22 mouse cellular contexts compared by ENCODE assay signal in the genomic region with DNA sequence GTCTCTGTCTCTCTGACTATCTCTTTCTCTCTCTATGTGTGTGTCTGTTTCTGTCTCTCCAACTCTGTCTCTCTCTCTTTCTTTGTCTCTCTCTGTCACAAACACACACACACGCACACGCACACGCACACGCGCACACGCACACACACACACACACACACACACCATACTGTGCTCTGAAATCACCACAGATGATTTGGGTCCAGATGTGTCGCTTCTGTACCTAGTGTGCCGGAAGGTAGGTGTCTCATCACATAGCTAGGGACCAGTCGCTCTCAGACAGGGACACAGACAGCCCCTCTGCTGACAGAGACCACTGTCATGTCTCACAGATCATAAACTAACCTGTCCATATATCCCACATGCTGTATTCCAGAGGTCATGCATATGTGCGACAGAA. TPM values are rescaled to one million over a fixed set of nuclear protein-coding genes. Genes with fewer than 3 reads are reported as not detected.
DNase-seq lines count a peak whose midpoint lies in the region; ATAC-seq and TF ChIP-seq lines count a peak whose summit lies in the region.
"Had no signal": no experiment of that assay in that cellular context is flagged by ENCODE, and none has a peak within 500 bp of the region (broad histone marks: within the 10 kb centered on the region; RNA-seq: fewer than 3 reads in every experiment).

No protein-coding gene starts in this region.

- H3K4me1 ChIP-seq in liver, adult 2 months (ENCODE audit: control insufficient read depth, insufficient read depth, low read length) = no peaks in the 10 kb centered on the region
- H3K4me1 ChIP-seq in G1E (ENCODE audit: insufficient read depth, low read depth, low read length) = peaks cover 81% of the 10 kb centered on the region
- H3K4me1 ChIP-seq in bone marrow macrophage, adult 2 months (ENCODE audit: control insufficient read depth, insufficient read depth, low read length) = peaks cover 60% of the 10 kb centered on the region
- H3K4me1 ChIP-seq in liver, embryonic 16.5 days (ENCODE audit: control insufficient read depth, low read depth, low read length) = no peaks in the 10 kb centered on the region
- H3K4me1 ChIP-seq: intestine, embryonic 15.5 days; neural tube, embryonic 15.5 days had no signal

- peak overlapping the region; percentile 21; the same call in 1 of the 2 replicates for H3K4me3 ChIP-seq in liver, adult 2 months (ENCODE audit: insufficient read depth, low read depth, low read length)
- H3K4me3 ChIP-seq in G1E (ENCODE audit: low read depth, low read length) = peak overlapping the region; percentile 73
- H3K4me3 ChIP-seq in bone marrow macrophage, adult 2 months (ENCODE audit: insufficient read depth, low read length) = peak overlapping the region; percentile 72
- peak overlapping the region; percentile 48 for H3K4me3 ChIP-seq in liver, embryonic 16.5 days (ENCODE audit: low read depth, low read length)
- H3K4me3 ChIP-seq: forebrain, embryonic 13.5 days; intestine, embryonic 15.5 days; midbrain, embryonic 12.5 days; neural tube, embryonic 15.5 days had no signal

- intact Hi-C loops in gastrocnemius, postnatal 36 days (cut with DNase I) = no loop called here

- H3K79me2 ChIP-seq in liver, adult 2 months (ENCODE audit: control insufficient read depth, insufficient read depth, low read length) = no peaks in the 10 kb centered on the region

- H3K4me2 ChIP-seq in liver, embryonic 16.5 days (ENCODE audit: low read depth, low read length) = peak overlapping the region; percentile 17; the same call in 1 of the 2 replicates
- H3K4me2 ChIP-seq: forebrain, embryonic 13.5 days; hindbrain, embryonic 14.5 days; intestine, embryonic 15.5 days; midbrain, embryonic 12.5 days; neural tube, embryonic 15.5 days had no signal

- H3K9me3 ChIP-seq in G1E (replicated peaks) = no peaks in the 10 kb centered on the region
- H3K9me3 ChIP-seq in liver, embryonic 16.5 days (replicated peaks; ENCODE audit: control insufficient read depth, low read length) = no peaks in the 10 kb centered on the region
- H3K9me3 ChIP-seq: forebrain, embryonic 13.5 days; intestine, embryonic 15.5 days; midbrain, embryonic 12.5 days; neural tube, embryonic 15.5 days had no signal

- no peak for DNase-seq in liver, adult 2 months (ENCODE audit: extremely low read depth, low read depth, low spot score)
- DNase-seq in liver (no peak), G1E (ENCODE audit: low spot score) (no peak)
- no peak for DNase-seq in adrenal gland, adult 18-20 months (ENCODE audit: low spot score in 2 of 2)
- no peak for DNase-seq in gastrocnemius, postnatal 36 days
- DNase-seq: B cell, adult 2 months; cerebellum, adult 9-10 months; heart, postnatal 36 days; kidney, adult 8-10 months; kidney, postnatal 25 days; lung, adult 18-20 months; lung, postnatal 4 days; right cerebral cortex, adult 18-20 months; right cerebral cortex, postnatal 4 days had no signal

- WGBS in liver, adult 2 months = 84% methylated on average over 10 of the region's 10 CpGs
- WGBS in liver, embryonic 16.5 days (ENCODE audit: insufficient replicate concordance) = 73% methylated on average over 10 of the region's 10 CpGs

- TF ChIP-seq CTCF in liver, adult 2 months (IDR thresholded peaks at IDR 0.05; ENCODE audit: low read depth, low read length) = no peak
- no peak for TF ChIP-seq CTCF in G1E (IDR thresholded peaks at IDR 0.05; ENCODE audit: low read depth, low read length)
- TF ChIP-seq CTCF in bone marrow macrophage, adult 2 months (IDR thresholded peaks at IDR 0.05; ENCODE audit: low read depth, low read length) = no peak

- no peak overlapping the region for H3K27ac ChIP-seq in liver, adult 2 months (replicated peaks; ENCODE audit: insufficient read depth, low read depth, low read length)
- H3K27ac ChIP-seq in bone marrow macrophage, adult 2 months (ENCODE audit: insufficient read depth, low read depth, low read length) = peak overlapping the region; percentile 87
- no peak overlapping the region for H3K27ac ChIP-seq in liver, embryonic 16.5 days (ENCODE audit: low read length)
- H3K27ac ChIP-seq: forebrain, embryonic 13.5 days; hindbrain, embryonic 14.5 days; intestine, embryonic 15.5 days; layer of hippocampus, adult 2 months; midbrain, embryonic 12.5 days; neural tube, embryonic 15.5 days had no signal

- H3K9ac ChIP-seq in liver, adult 2 months (ENCODE audit: low read depth, low read length) = no peak overlapping the region
- H3K9ac ChIP-seq in liver, embryonic 16.5 days (ENCODE audit: low read depth, low read length) = no peak overlapping the region
- H3K9ac ChIP-seq: forebrain, embryonic 13.5 days; hindbrain, embryonic 14.5 days; intestine, embryonic 15.5 days; midbrain, embryonic 12.5 days; neural tube, embryonic 15.5 days had no signal

- ATAC-seq in G1E (ENCODE audit: extremely low read depth, insufficient number of reproducible peaks, low FRiP score, poor library complexity, severe bottlenecking) = no peak
- no peak for ATAC-seq in liver, embryonic 16.5 days (ENCODE audit: low read depth)
- ATAC-seq: forebrain, embryonic 13.5 days; intestine, embryonic 15.5 days had no signal

- no peaks in the 10 kb centered on the region for H3K36me3 ChIP-seq in liver, adult 2 months (ENCODE audit: control insufficient read depth, insufficient read depth, low read length)
- peaks cover 18% of the 10 kb centered on the region for H3K36me3 ChIP-seq in G1E (replicated peaks)
- no peaks in the 10 kb centered on the region for H3K36me3 ChIP-seq in liver, embryonic 16.5 days (ENCODE audit: control insufficient read depth, insufficient read depth)
- H3K36me3 ChIP-seq: intestine, embryonic 15.5 days; midbrain, embryonic 12.5 days; neural tube, embryonic 15.5 days had no signal

- no peak for TF ChIP-seq POLR2A in liver, adult 2 months (IDR thresholded peaks at IDR 0.05; ENCODE audit: extremely low read depth, insufficient read depth, low read length)
- TF ChIP-seq POLR2A in bone marrow macrophage, adult 2 months (IDR thresholded peaks at IDR 0.05; ENCODE audit: borderline replicate concordance, low read depth, low read length) = no peak

- H3K27me3 ChIP-seq in liver, adult 2 months (ENCODE audit: control insufficient read depth, insufficient read depth, low read length) = no peaks in the 10 kb centered on the region
- H3K27me3 ChIP-seq in G1E (ENCODE audit: insufficient read depth, low read length) = peaks cover 16% of the 10 kb centered on the region
- H3K27me3 ChIP-seq in liver, embryonic 16.5 days (ENCODE audit: control insufficient read depth, insufficient read depth, low read depth, low read length) = no peaks in the 10 kb centered on the region
- H3K27me3 ChIP-seq: forebrain, embryonic 13.5 days; intestine, embryonic 15.5 days; midbrain, embryonic 12.5 days; neural tube, embryonic 15.5 days had no signal

RNA-seq across cellular contexts. Expression of gene Csf2rb, which starts 1.2 kb away (rescaled TPM):
- 1.8 and 3.2 TPM in 2 replicates for total RNA-seq in liver, adult 2 months (2014; rRNA removed)
- polyA plus RNA-seq in liver, adult 2 months (2012; rRNA removed) = 2.1 and 3.6 TPM in 2 replicates
- 219 and 232 TPM in 2 replicates for total RNA-seq in G1E (2014; fragmentation: Nextera tagmentation)
- 155 and 178 TPM in 2 replicates for total RNA-seq in G1E (2017)
- polyA plus RNA-seq in G1E (2012) = 67.0 and 145 TPM in 2 replicates
- 161 and 193 TPM in 2 replicates for polyA plus RNA-seq in bone marrow macrophage, adult 2 months (2012; ENCODE audit: insufficient read depth, insufficient read length, missing spikeins)
- 5.7 and 7.1 TPM in 2 replicates for polyA plus RNA-seq in liver, embryonic 16.5 days (2015; fragmentation: Nextera tagmentation; extraction: Ambion mirVana)
- 1 to 10 TPM; 5.6 to 8.4 TPM for total RNA-seq in adrenal gland, adult 18-20 months (2021)
- 1 to 10 TPM in 1 of 2 experiments, under 1 TPM in 1; 0.69 to 1.2 TPM for total RNA-seq in gastrocnemius, postnatal 36 days (2021)

RNA-seq across cellular contexts. Expression of gene Csf2rb2, which starts 21.2 kb away (rescaled TPM):
- 0.37 and 0.54 TPM in 2 replicates for total RNA-seq in liver, adult 2 months (2014; rRNA removed)
- 0.47 and 1.1 TPM in 2 replicates for polyA plus RNA-seq in liver, adult 2 months (2012; rRNA removed)
- total RNA-seq in G1E (2014; fragmentation: Nextera tagmentation) = 41.4 and 46.8 TPM in 2 replicates
- 41.9 and 42.1 TPM in 2 replicates for total RNA-seq in G1E (2017)
- 15.4 and 17.3 TPM in 2 replicates for polyA plus RNA-seq in G1E (2012)
- 66.8 and 71.4 TPM in 2 replicates for polyA plus RNA-seq in bone marrow macrophage, adult 2 months (2012; ENCODE audit: insufficient read depth, insufficient read length, missing spikeins)
- polyA plus RNA-seq in liver, embryonic 16.5 days (2015; fragmentation: Nextera tagmentation; extraction: Ambion mirVana) = 1.3 and 1.9 TPM in 2 replicates
- total RNA-seq in adrenal gland, adult 18-20 months (2021) = 1 to 10 TPM in 1 of 2 experiments, under 1 TPM in 1; 0.73 to 1.5 TPM
- under 1 TPM; 0.31 to 0.44 TPM for total RNA-seq in gastrocnemius, postnatal 36 days (2021)

Comparison
In these comparisons a context has a peak if more than half of its experiments do, and no peak if none do; other contexts are left out.
1. H3K4me3 ChIP-seq: peak in every context shown above with its lines; median percentile 73 in G1E; 72 in bone marrow macrophage, adult 2 months; 48 in liver, embryonic 16.5 days; 21 in liver, adult 2 months.
2. RNA of gene Csf2rb, which starts 1.2 kb away (total RNA-seq): 155 to 232 TPM in G1E; 5.6 to 8.4 TPM in adrenal gland, adult 18-20 months, 1.8 to 3.2 TPM in liver, adult 2 months and 0.69 to 1.2 TPM in gastrocnemius, postnatal 36 days; every median in the first group is over 10 times any median in the second.
3. RNA of gene Csf2rb2, which starts 21.2 kb away (total RNA-seq): 41.4 to 46.8 TPM in G1E; 0.73 to 1.5 TPM in adrenal gland, adult 18-20 months, 0.31 to 0.44 TPM in gastrocnemius, postnatal 36 days and 0.37 to 0.54 TPM in liver, adult 2 months; every median in the first group is over 10 times any median in the second.